Mouse (Mus musculus) MEL (cell line): Measurements from ENCODE around the gene Srgap1. TPM values are rescaled to one million over a fixed set of nuclear protein-coding genes. Genes with fewer than 3 reads are reported as not detected.

ENCODE experiments used
- DNase-seq: peaks from one replicate; pipeline ENCODE4 v3.0.0; 2011; ENCODE audit warnings: low read depth, low spot score
- H3K27ac ChIP-seq: 2 replicates; pipeline ENCODE4 v1.5.1; 2012; ENCODE audit warnings: low read depth, mild to moderate bottlenecking, control low read depth, low read length, moderate library complexity; ENCODE audit not compliant: control insufficient read depth
- H3K27me3 ChIP-seq, 2 experiments: fragments of 150-350 bp in 1 of 2; sonication (generic) in 1 of 2; 2 replicates each; pipeline ENCODE4 v1.6.1; 2012; ENCODE audit warnings: low read length in 2 of 2, mild to moderate bottlenecking in 2 of 2, improper control_type of control experiment in 1 of 2, moderate library complexity in 1 of 2; ENCODE audit not compliant: insufficient read depth in 2 of 2, control insufficient read depth in 1 of 2
- H3K36me3 ChIP-seq, 2 experiments: 2 replicates each; pipeline ENCODE4 v1.6.1; 2012 to 2014; ENCODE audit warnings: low read length in 2 of 2, improper control_type of control experiment in 1 of 2, inconsistent platforms in 1 of 2, mild to moderate bottlenecking in 1 of 2; ENCODE audit not compliant: insufficient read depth in 2 of 2, control insufficient read depth in 1 of 2
- H3K4me1 ChIP-seq, 2 experiments: fragments of 150-350 bp in 1 of 2; sonication (generic) in 1 of 2; 2 replicates each; pipeline ENCODE4 v1.6.1; 2012; ENCODE audit warnings: low read length in 2 of 2, improper control_type of control experiment in 1 of 2, mild to moderate bottlenecking in 1 of 2; ENCODE audit not compliant: insufficient read depth in 2 of 2, control insufficient read depth in 1 of 2
- H3K4me3 ChIP-seq, 2 experiments: fragments of 150-350 bp in 1 of 2; sonication (generic) in 1 of 2; 2 replicates each; pipeline ENCODE4 v1.5.1; 2012; ENCODE audit warnings: low read depth in 2 of 2, low read length in 2 of 2, mild to moderate bottlenecking in 2 of 2, moderate library complexity in 2 of 2, control low read depth in 1 of 2, improper control_type of control experiment in 1 of 2; ENCODE audit not compliant: control insufficient read depth in 1 of 2, insufficient read depth in 1 of 2
- H3K79me2 ChIP-seq: 2 replicates; pipeline ENCODE4 v1.6.1; 2012; ENCODE audit warnings: mild to moderate bottlenecking, low read length, moderate library complexity; ENCODE audit not compliant: control insufficient read depth, poor library complexity, insufficient read depth
- H3K9ac ChIP-seq: 2 replicates; pipeline ENCODE4 v1.6.1; 2012; ENCODE audit warnings: low read depth, mild to moderate bottlenecking, control low read depth, low read length, moderate library complexity; ENCODE audit not compliant: control insufficient read depth, poor library complexity, severe bottlenecking
- H3K9me3 ChIP-seq: fragments of 150-350 bp; sonication (generic); replicated peaks from 2 replicates; pipeline ENCODE4 v1.6.1; 2012; ENCODE audit warnings: mild to moderate bottlenecking, low read length, improper control_type of control experiment, moderate library complexity; ENCODE audit not compliant: insufficient read depth
- BHLHE40 ChIP-seq: IDR thresholded peaks from 2 replicates; pipeline ENCODE4 v1.6.1; 2012; ENCODE audit warnings: low read depth, mild to moderate bottlenecking, inconsistent platforms, low read length, improper control_type of control experiment, borderline replicate concordance
- CHD2 ChIP-seq: IDR thresholded peaks from 2 replicates; pipeline ENCODE4 v1.6.1; 2011; ENCODE audit warnings: low read length, improper control_type of control experiment
- E2F4 ChIP-seq: IDR thresholded peaks from 2 replicates; pipeline ENCODE4 v1.6.1; 2011; ENCODE audit warnings: low read depth, low read length, improper control_type of control experiment, borderline replicate concordance
- EP300 ChIP-seq, 2 experiments: IDR thresholded peaks; 2 replicates each; pipeline ENCODE4 v1.6.1; 2011; ENCODE audit warnings: improper control_type of control experiment in 2 of 2, low read length in 2 of 2, low read depth in 1 of 2, mild to moderate bottlenecking in 1 of 2
- ETS1 ChIP-seq: IDR thresholded peaks from 2 replicates; pipeline ENCODE4 v1.6.1; 2012; ENCODE audit warnings: low read depth, mild to moderate bottlenecking, inconsistent platforms, low read length, improper control_type of control experiment, moderate library complexity
- GATA1 ChIP-seq: IDR thresholded peaks from 2 replicates; pipeline ENCODE4 v1.6.1; 2011; ENCODE audit warnings: low read depth, low read length, improper control_type of control experiment
- HCFC1 ChIP-seq: IDR thresholded peaks from 2 replicates; pipeline ENCODE4 v1.6.1; 2012; ENCODE audit warnings: low read depth, mild to moderate bottlenecking, inconsistent platforms, low read length, improper control_type of control experiment, moderate library complexity
- JUND ChIP-seq: IDR thresholded peaks from 2 replicates; pipeline ENCODE4 v1.6.1; 2011; ENCODE audit warnings: low read depth, mild to moderate bottlenecking, improper control_type of control experiment, low read length
- KAT2A ChIP-seq: conservative IDR thresholded peaks from 2 replicates; pipeline ENCODE4 v1.6.1; 2012; ENCODE audit warnings: low read depth, low read length, improper control_type of control experiment, inconsistent platforms
- MAFK ChIP-seq: IDR thresholded peaks from 2 replicates; pipeline ENCODE4 v1.6.1; 2011; ENCODE audit warnings: low read depth, mild to moderate bottlenecking, low read length, improper control_type of control experiment, borderline replicate concordance
- MAX ChIP-seq: IDR thresholded peaks from 2 replicates; pipeline ENCODE4 v1.6.1; 2011; ENCODE audit warnings: low read length, improper control_type of control experiment
- MEF2A ChIP-seq: IDR thresholded peaks from 2 replicates; pipeline ENCODE4 v1.6.1; 2014; ENCODE audit warnings: low read depth, mild to moderate bottlenecking, inconsistent platforms, low read length, improper control_type of control experiment; ENCODE audit not compliant: poor library complexity, insufficient replicate concordance, severe bottlenecking; ENCODE audit errors: extremely low read depth
- NELFE ChIP-seq: IDR thresholded peaks from 2 replicates; pipeline ENCODE4 v1.6.1; 2011; ENCODE audit warnings: low read depth, low read length, improper control_type of control experiment
- NRF1 ChIP-seq: IDR thresholded peaks from 2 replicates; pipeline ENCODE4 v1.6.1; 2014; ENCODE audit warnings: low read depth, mild to moderate bottlenecking, inconsistent platforms, low read length, improper control_type of control experiment, moderate library complexity; ENCODE audit not compliant: poor library complexity, insufficient read depth, severe bottlenecking
- POLR2AphosphoS2 ChIP-seq: IDR thresholded peaks from 2 replicates; pipeline ENCODE4 v1.6.1; 2011; ENCODE audit warnings: low read length, improper control_type of control experiment
- RCOR1 ChIP-seq: IDR thresholded peaks from 2 replicates; pipeline ENCODE4 v1.6.1; 2012; ENCODE audit warnings: low read depth, mild to moderate bottlenecking, inconsistent platforms, low read length, improper control_type of control experiment
- SMC3 ChIP-seq: IDR thresholded peaks from 2 replicates; pipeline ENCODE4 v1.6.1; 2011; ENCODE audit warnings: low read depth, low read length, improper control_type of control experiment
- TBP ChIP-seq: IDR thresholded peaks from 2 replicates; pipeline ENCODE4 v1.8.0; 2011; ENCODE audit warnings: low read depth, low read length, improper control_type of control experiment
- TCF12 ChIP-seq: IDR thresholded peaks from 2 replicates; pipeline ENCODE4 v1.6.1; 2014; ENCODE audit warnings: low read depth, mild to moderate bottlenecking, inconsistent platforms, low read length, improper control_type of control experiment, moderate library complexity
- UBTF ChIP-seq: IDR thresholded peaks from 2 replicates; pipeline ENCODE4 v1.6.1; 2012; ENCODE audit warnings: low read depth, mild to moderate bottlenecking, inconsistent platforms, low read length, improper control_type of control experiment, moderate library complexity, borderline replicate concordance; ENCODE audit not compliant: insufficient read depth
- USF2 ChIP-seq, 2 experiments: IDR thresholded peaks; 2 replicates each; pipeline ENCODE4 v1.6.1; 2011 to 2012; ENCODE audit warnings: improper control_type of control experiment in 2 of 2, low read length in 2 of 2, borderline replicate concordance in 1 of 2, inconsistent platforms in 1 of 2, low read depth in 1 of 2, mild to moderate bottlenecking in 1 of 2; ENCODE audit not compliant: insufficient read depth in 1 of 2
- ZKSCAN1 ChIP-seq: IDR thresholded peaks from 2 replicates; pipeline ENCODE4 v1.6.1; 2012; ENCODE audit warnings: low read depth, mild to moderate bottlenecking, inconsistent platforms, low read length, improper control_type of control experiment, moderate library complexity
- ZNF384 ChIP-seq: IDR thresholded peaks from 2 replicates; pipeline ENCODE4 v1.6.1; 2012; ENCODE audit warnings: low read depth, mild to moderate bottlenecking, inconsistent platforms, low read length, improper control_type of control experiment
- polyA plus RNA-seq, 2 experiments: library from polyadenylated mRNA; stranded (reverse) in 1 of 2; unstranded in 1 of 2; fragments of >175 nt in 1 of 2; fragments of >200 nt in 1 of 2; gene quantifications; 2 replicates each; pipeline versions ENCODE4 v1.2.1 to v1.2.4; 2012; ENCODE audit warnings: low replicate concordance in 2 of 2, low read depth in 1 of 2; ENCODE audit not compliant: insufficient read length in 2 of 2, insufficient read depth in 1 of 2, missing spikeins in 1 of 2
- total RNA-seq: library from RNA; depleted of rRNA; stranded (reverse); fragments of 300-350 nt; gene quantifications from 2 replicates; pipeline ENCODE4 v1.2.3, GENCODE M21; 2012

Gene Srgap1
- total and polyA plus RNA-seq, 3 experiments, result not detected

- H3K27me3 ChIP-seq, result no peaks in the 10 kb centered on the region; a peak in 1 of 4 replicates
- no peak overlapping the region for H3K27ac ChIP-seq
- TF ChIP-seq GATA1 (no peak), ZNF384 (no peak), MAFK (no peak), EP300 (IDR thresholded peaks at IDR 0.05; ENCODE audit: low read depth in 1 of 2, low read length in 2 of 2) (no peak), NRF1 (no peak), POLR2AphosphoS2 (no peak), SMC3 (no peak), ETS1 (no peak), BHLHE40 (no peak), E2F4 (no peak), JUND (no peak), UBTF (no peak)
- no peak overlapping the region for H3K4me3 ChIP-seq
- H3K79me2 ChIP-seq, result no peaks in the 10 kb centered on the region
- no peaks in the 10 kb centered on the region for H3K4me1 ChIP-seq
- H3K9ac ChIP-seq, result no peak overlapping the region
- H3K9me3 ChIP-seq, result no peaks in the 10 kb centered on the region
- no peaks in the 10 kb centered on the region for H3K36me3 ChIP-seq
- no peak for DNase-seq
Observed at GRCm38 (mm10) chr10:121882461-121882860, 164.7 kb downstream of the Srgap1 start.

GRCm38 (mm10) chr10:121878855-121879254 is 168.3 kb downstream of the Srgap1 start:
- H3K9ac ChIP-seq, result no peak overlapping the region
- no peaks in the 10 kb centered on the region; a peak in 1 of 4 replicates for H3K27me3 ChIP-seq
- H3K79me2 ChIP-seq, result no peaks in the 10 kb centered on the region
- no peaks in the 10 kb centered on the region for H3K36me3 ChIP-seq
- TF ChIP-seq RCOR1 (no peak), TBP (no peak)
- TF ChIP-seq, all 39 proteins: peak for 0
- H3K9me3 ChIP-seq, result no peaks in the 10 kb centered on the region
- H3K4me1 ChIP-seq, result no peaks in the 10 kb centered on the region
- no peak overlapping the region for H3K27ac ChIP-seq
- no peak for DNase-seq
- H3K4me3 ChIP-seq, result no peak overlapping the region

GRCm38 (mm10) chr10:121877906-121878305 is 169.2 kb downstream of the Srgap1 start:
- TF ChIP-seq USF2 (IDR thresholded peaks at IDR 0.05; ENCODE audit: borderline replicate concordance in 1 of 2, insufficient read depth in 1 of 2, low read depth in 1 of 2, low read length in 2 of 2) (no peak), ZKSCAN1 (no peak), NELFE (no peak), MEF2A (no peak), GATA1 (no peak), MAX (no peak), CHD2 (no peak), TCF12 (no peak), EP300 (IDR thresholded peaks at IDR 0.05; ENCODE audit: low read depth in 1 of 2, low read length in 2 of 2) (no peak), KAT2A (no peak), HCFC1 (no peak)
- TF ChIP-seq, all 39 proteins: peak for 0

More at GRCm38 (mm10) chr10:121877906-121878305, 169.2 kb downstream of the Srgap1 start:
- H3K79me2 ChIP-seq, result no peaks in the 10 kb centered on the region
- H3K9me3 ChIP-seq, result no peaks in the 10 kb centered on the region
- no peak overlapping the region for H3K9ac ChIP-seq
- H3K36me3 ChIP-seq, result no peaks in the 10 kb centered on the region
- H3K27me3 ChIP-seq, result no peaks in the 10 kb centered on the region; a peak in 1 of 4 replicates
- H3K4me1 ChIP-seq, result no peaks in the 10 kb centered on the region
- no peak overlapping the region for H3K27ac ChIP-seq
- H3K4me3 ChIP-seq, result no peak overlapping the region
- DNase-seq, result no peak
